Mouse (Mus musculus): ENCODE measurements at regions not wholly inside any gene's neighbourhood (a gene's known extent, or its start where the extent isn't known, plus 50 kb on each side); places are given as distances from the start of the nearest gene placed in this dataset.

DNA sequence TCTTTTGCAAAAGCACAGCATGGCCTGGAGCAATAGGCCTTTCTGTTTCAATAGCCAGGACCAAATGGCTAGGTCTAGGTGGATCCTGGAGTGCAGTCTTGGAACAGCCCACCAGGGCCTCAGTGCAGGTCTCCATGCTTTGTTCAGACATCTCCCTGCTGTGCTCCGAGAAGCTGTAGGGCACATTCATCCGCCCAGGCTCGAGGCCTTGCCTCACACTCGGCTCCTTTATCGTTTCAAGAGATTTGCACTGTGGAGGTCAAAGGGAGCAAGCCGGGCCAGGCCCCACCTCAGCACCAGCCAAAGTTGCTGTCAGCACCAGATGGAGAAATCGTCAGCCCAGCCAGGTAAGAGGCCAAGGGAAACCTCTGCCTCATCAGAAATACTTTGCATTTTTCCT, 160.3 kb downstream of the Gm10260 start:
- TF ChIP-seq POLR2A (IDR thresholded peaks at IDR 0.05; ENCODE audit: low read depth, low read length) (no peak), CTCF (IDR thresholded peaks at IDR 0.05; ENCODE audit: borderline replicate concordance, insufficient read depth, low read length) (no peak)
